Mouse (Mus musculus): ENCODE measurements at regions not wholly inside any gene's neighbourhood (a gene's known extent, or its start where the extent isn't known, plus 50 kb on each side); places are given as distances from the start of the nearest gene placed in this dataset.

DNA sequence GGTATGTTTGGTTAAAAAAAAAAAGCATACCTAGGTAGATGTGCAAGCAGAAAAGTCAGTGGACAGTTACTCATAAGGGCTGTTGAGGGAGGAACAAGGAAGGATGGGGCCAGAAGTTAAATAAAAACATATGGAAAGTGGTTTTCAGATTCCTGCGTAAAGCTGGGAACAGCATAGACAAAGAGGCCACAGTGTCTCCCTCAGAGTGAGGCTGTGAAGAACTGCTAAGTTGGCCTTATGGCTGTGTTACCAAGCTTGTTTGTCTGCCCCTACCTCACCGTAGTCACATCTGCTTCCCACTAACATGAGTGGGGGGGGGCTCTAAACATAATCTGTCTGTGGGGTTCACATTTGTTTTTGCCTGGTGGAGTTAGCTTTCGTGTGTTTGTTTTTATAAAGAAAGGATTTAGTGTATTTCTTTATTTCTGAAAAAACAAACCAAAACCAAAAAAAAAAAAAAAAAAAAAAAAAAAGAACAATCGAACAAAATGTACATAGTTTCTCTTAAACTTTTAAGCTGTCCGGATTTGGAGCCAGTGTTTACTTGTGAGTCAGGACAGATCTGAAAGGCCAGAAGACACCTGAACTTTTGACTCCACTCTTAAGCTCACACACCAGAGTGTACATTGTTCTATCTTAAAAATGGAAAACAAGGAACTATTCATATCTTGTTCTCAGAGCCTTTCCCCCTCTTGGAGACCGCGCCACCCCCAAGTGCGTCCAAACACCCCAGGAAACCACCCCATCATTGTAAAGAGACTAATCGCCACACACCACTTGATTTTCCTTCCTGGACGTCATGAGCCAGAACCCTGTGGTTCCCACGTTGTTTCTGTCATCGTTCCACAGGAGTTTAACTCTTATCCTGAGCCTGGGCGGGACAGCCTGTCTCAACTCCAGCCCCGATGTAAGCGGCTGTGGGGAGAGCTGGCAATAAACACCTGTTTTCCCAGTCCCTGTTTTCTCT lies 136.9 kb upstream of the Serp2 start:
- Histone ChIP-seq H3K4me3 (ENCODE audit: low read depth, low read length) (no peak overlapping the region), H3K9ac (ENCODE audit: low read length) (no peak overlapping the region), H3K9me3 (ENCODE audit: control insufficient read depth, low read length) (no peaks in the 10 kb centered on the region), H3K27ac (replicated peaks) (peak overlapping the region; percentile 53; the same call in 1 of the 2 replicates), H3K4me2 (replicated peaks; ENCODE audit: low read depth) (no peak overlapping the region), H3K4me1 (replicated peaks; ENCODE audit: control insufficient read depth, insufficient read depth) (peaks cover 2% of the 10 kb centered on the region; the same call in 1 of the 2 replicates), H3K27me3 (ENCODE audit: control insufficient read depth, insufficient read depth, low read length) (no peaks in the 10 kb centered on the region), H3K36me3 (ENCODE audit: control insufficient read depth, insufficient read depth, low read length) (no peaks in the 10 kb centered on the region)
- ATAC-seq (ENCODE audit: low FRiP score, low TSS enrichment), result peak; percentile 43
- no peak for TF ChIP-seq EP300 (optimal IDR thresholded peaks at IDR 0.05)
- no peak for TF ChIP-seq CTCF (IDR thresholded peaks at IDR 0.05; ENCODE audit: low read depth)
- DNase-seq (ENCODE audit: low spot score), result peak; percentile 38
- WGBS, result 25% methylated on average over 15 of the region's 15 CpGs

DNA sequence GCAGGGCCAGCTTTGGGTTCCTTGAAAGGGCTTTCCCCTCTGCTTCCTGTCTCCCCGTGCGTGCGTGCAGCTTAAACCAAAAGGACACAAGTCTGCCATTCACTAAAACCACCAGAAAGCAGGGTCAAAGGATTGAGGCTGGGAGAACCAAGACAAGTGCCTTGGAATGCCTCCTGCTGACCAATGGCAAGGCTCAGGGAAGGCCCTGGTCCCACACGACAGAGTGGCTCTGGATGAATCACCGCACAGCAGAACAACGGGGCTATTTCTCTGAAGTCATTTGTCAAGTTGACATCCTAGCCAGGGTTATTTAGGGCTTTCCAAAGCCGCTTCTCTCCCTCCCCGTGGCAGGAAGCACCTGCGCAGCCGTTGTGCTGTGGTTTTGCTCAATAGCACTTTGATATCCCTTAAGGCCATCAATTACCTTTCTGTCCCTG lies 131.3 kb upstream of the Serp2 start:
- Histone ChIP-seq H3K36me3 (ENCODE audit: control insufficient read depth, insufficient read depth, low read length) (no peaks in the 10 kb centered on the region), H3K27me3 (ENCODE audit: control insufficient read depth, insufficient read depth, low read length) (no peaks in the 10 kb centered on the region), H3K4me3 (ENCODE audit: low read depth, low read length) (no peak overlapping the region), H3K4me2 (replicated peaks; ENCODE audit: low read depth) (no peak overlapping the region), H3K9me3 (ENCODE audit: control insufficient read depth, low read length) (no peaks in the 10 kb centered on the region), H3K9ac (ENCODE audit: low read length) (peak overlapping the region; percentile 23; the same call in 1 of the 2 replicates), H3K4me1 (replicated peaks; ENCODE audit: control insufficient read depth, insufficient read depth) (0 out of 2 replicates have a peak, but pooled peaks cover 8% of the 10 kb centered on the region), H3K27ac (replicated peaks) (peak overlapping the region; percentile 49)
- WGBS, result 19% methylated on average over 10 of the region's 10 CpGs
- DNase-seq (ENCODE audit: low spot score), result peak; percentile 32
- TF ChIP-seq EP300 (optimal IDR thresholded peaks at IDR 0.05) (no peak), CTCF (IDR thresholded peaks at IDR 0.05; ENCODE audit: low read depth) (peak; percentile 1; the same call in 1 of the 2 replicates)
- ATAC-seq (ENCODE audit: low FRiP score, low TSS enrichment), result peak; percentile 69

DNA sequence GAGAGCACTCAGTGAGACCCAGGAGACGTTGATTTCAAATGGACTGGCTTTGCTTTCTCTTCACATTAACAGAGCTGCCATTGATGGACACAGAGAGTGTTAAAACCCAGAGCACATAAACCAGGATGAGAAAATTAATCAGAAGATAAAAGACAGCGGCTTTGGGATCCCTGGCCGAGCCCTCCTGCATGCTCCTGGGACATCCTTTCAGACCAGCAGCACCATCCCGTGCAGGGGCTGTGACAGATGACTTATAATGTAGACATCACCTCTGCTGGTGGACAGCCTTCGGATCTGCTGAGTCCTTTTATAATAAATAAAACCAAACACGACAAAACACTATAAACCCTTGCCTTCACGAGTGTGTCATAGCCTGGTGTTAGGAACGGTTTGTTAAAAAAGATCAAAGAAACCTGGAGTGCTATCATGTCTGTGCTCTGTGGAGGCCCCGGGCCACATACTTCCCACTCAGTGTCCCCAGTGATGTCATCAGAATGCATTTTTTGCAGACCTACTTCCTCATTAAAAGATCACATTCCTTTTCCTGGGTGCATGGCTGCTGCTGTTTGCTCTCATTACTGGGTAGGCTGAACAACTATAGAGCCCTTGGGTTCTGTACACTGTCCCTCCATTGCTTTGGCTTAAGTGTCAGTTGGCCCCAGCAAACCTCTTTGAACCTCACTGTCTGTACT lies 130.2 kb upstream of the Serp2 start:
- Histone ChIP-seq H3K27ac (replicated peaks) (no peak overlapping the region), H3K9ac (ENCODE audit: low read length) (no peak overlapping the region), H3K4me1 (replicated peaks; ENCODE audit: control insufficient read depth, insufficient read depth) (0 out of 2 replicates have a peak, but pooled peaks cover 8% of the 10 kb centered on the region), H3K4me3 (ENCODE audit: low read depth, low read length) (no peak overlapping the region), H3K27me3 (ENCODE audit: control insufficient read depth, insufficient read depth, low read length) (no peaks in the 10 kb centered on the region), H3K36me3 (ENCODE audit: control insufficient read depth, insufficient read depth, low read length) (no peaks in the 10 kb centered on the region), H3K9me3 (ENCODE audit: control insufficient read depth, low read length) (no peaks in the 10 kb centered on the region), H3K4me2 (replicated peaks; ENCODE audit: low read depth) (no peak overlapping the region)
- 47% methylated on average over 9 of the region's 9 CpGs for WGBS
- TF ChIP-seq CTCF (IDR thresholded peaks at IDR 0.05; ENCODE audit: low read depth), result no peak
- no peak for TF ChIP-seq EP300 (optimal IDR thresholded peaks at IDR 0.05)
- ATAC-seq (ENCODE audit: low FRiP score, low TSS enrichment), result peak; percentile 73
- no peak for DNase-seq (ENCODE audit: low spot score)

DNA sequence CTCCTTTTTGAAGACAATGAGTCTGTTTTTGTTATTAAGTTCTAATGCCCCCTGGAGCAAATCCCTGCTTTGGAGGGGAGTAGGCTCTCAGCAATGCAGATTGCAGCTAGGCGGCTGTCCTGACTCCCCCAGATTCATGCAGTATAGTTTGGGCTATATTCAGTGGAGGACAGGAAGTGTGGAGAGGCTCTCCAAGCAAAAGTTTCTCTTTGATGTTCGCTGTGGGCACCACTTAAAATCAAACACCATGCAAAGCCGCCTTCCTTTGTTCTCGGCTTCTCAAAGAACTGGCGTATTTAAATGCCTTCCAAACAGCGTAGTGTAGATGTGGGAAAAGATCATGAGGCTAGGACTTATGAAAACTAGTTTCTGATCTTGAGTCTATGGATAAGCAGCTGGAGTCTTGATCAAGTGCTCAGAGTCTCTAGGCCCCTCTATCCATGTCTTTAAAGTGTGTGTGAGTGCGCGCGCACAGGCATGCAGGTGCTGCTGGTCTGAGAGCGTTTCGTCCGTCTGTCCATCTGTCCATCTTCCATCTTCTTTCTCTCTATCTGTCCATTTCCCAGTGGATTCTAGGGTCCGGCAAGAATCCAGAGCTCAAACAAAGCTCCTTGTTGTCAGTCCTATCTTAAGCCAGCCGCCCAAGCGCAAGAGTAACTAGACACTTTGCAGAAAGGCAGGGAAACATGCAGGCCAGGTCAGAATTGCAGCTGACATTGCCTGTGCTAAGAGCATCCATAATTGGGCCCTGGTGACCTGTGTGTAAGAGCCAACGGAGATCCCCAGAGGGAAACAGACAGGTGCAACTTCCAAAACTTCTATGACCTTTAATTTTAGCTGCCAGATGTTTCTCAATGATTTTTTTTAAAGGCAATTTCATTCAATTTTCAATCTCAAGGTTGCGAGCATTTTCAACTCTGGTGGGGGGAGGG lies 129.4 kb upstream of the Serp2 start:
- Histone ChIP-seq H3K27me3 (ENCODE audit: control insufficient read depth, insufficient read depth, low read length) (no peaks in the 10 kb centered on the region), H3K9ac (ENCODE audit: low read length) (no peak overlapping the region), H3K4me3 (ENCODE audit: low read depth, low read length) (no peak overlapping the region), H3K4me2 (replicated peaks; ENCODE audit: low read depth) (no peak overlapping the region), H3K4me1 (replicated peaks; ENCODE audit: control insufficient read depth, insufficient read depth) (0 out of 2 replicates have a peak, but pooled peaks cover 8% of the 10 kb centered on the region), H3K36me3 (ENCODE audit: control insufficient read depth, insufficient read depth, low read length) (no peaks in the 10 kb centered on the region), H3K27ac (replicated peaks) (no peak overlapping the region), H3K9me3 (ENCODE audit: control insufficient read depth, low read length) (no peaks in the 10 kb centered on the region)
- TF ChIP-seq CTCF (IDR thresholded peaks at IDR 0.05; ENCODE audit: low read depth) (no peak), EP300 (optimal IDR thresholded peaks at IDR 0.05) (no peak)
- WGBS, result 72% methylated on average over 17 of the region's 17 CpGs
- DNase-seq (ENCODE audit: low spot score) (no peak), ATAC-seq (ENCODE audit: low FRiP score, low TSS enrichment) (no peak)

DNA sequence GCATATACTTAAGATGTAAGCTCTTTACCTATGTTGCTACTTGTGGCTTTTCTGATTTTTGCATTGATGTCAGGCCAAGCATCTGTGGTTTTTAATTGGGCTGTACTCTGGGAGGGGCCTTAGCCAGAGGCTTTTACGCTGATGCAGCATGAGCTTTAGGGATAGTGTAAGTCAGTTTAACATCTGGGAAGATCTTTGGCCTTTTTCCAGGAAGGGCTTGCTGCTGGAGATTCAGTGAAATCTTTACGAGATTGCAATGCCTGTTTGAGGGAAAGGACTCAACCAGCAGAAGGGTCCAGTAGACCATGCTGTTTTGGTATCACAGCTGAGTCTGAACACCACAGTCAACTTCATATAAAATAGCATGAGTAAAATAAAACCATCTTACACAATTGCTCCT lies 127.6 kb upstream of the Serp2 start:
- no peak overlapping the region for H3K9ac ChIP-seq (ENCODE audit: low read length)
- no peaks in the 10 kb centered on the region for H3K9me3 ChIP-seq (ENCODE audit: control insufficient read depth, low read length)
- WGBS, result 48% methylated on average over 2 of the region's 2 CpGs
- 0 out of 2 replicates have a peak, but pooled peaks cover 8% of the 10 kb centered on the region for H3K4me1 ChIP-seq (replicated peaks; ENCODE audit: control insufficient read depth, insufficient read depth)
- H3K27me3 ChIP-seq (ENCODE audit: control insufficient read depth, insufficient read depth, low read length), result no peaks in the 10 kb centered on the region
- TF ChIP-seq EP300 (optimal IDR thresholded peaks at IDR 0.05) (no peak), CTCF (IDR thresholded peaks at IDR 0.05; ENCODE audit: low read depth) (no peak)
- H3K4me2 ChIP-seq (replicated peaks; ENCODE audit: low read depth), result no peak overlapping the region
- no peaks in the 10 kb centered on the region for H3K36me3 ChIP-seq (ENCODE audit: control insufficient read depth, insufficient read depth, low read length)
- DNase-seq (ENCODE audit: low spot score) (no peak), ATAC-seq (ENCODE audit: low FRiP score, low TSS enrichment) (no peak)
- no peak overlapping the region for H3K27ac ChIP-seq (replicated peaks)
- no peak overlapping the region for H3K4me3 ChIP-seq (ENCODE audit: low read depth, low read length)

Data from stomach, postnatal 0 days (tissue).